Mouse (Mus musculus) G1E (cell line): ENCODE measurements around the gene Otop2.

Experiments used
- CTCF ChIP-seq: IDR thresholded peaks from 2 replicates; pipeline ENCODE4 v1.5.1; 2012; ENCODE audit warnings: low read depth, low read length, inconsistent platforms, mixed read lengths
- POLR2AphosphoS5 ChIP-seq: IDR thresholded peaks from 2 replicates; pipeline ENCODE4 v1.6.1; 2012; ENCODE audit warnings: low read depth, low read length, inconsistent platforms; ENCODE audit not compliant: insufficient replicate concordance

DNA sequence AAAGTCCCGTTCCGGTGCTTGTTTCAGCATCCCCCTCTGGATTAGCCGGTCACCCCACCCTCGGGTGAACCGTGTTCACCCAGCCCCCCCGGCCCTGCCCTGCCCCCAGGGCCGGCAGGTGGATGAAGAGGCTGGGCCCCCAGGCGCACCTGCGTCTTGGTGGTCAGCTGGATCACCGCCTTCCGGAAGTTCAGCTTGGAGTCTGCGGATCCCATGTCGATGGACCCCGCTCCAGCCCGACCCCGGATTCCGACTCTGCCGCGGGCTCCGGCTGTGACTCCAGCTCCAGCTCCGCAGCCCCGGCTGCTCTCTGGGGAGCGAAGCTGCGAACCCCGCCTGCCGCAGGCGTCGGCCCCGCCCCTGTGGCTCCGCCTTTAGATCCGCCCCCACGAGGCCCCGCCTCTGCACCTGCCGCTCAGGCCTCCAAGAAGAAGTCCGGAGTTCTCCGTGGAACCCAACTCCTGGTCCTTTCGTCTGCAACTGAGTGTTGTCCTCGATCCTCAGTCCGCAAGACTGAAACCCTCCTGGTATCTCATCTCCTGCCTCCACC, 60.5 kb downstream of the Otop2 start, which contains the start of gene Hid1:
- TF ChIP-seq CTCF, result no peak
- TF ChIP-seq POLR2AphosphoS5, result no peak
